Mouse (Mus musculus): ENCODE measurements around the gene Ildr2.
A peak's percentile ranks its signal among the peaks of the same experiment; 100 is the strongest.

Gene Ildr2

DNA sequence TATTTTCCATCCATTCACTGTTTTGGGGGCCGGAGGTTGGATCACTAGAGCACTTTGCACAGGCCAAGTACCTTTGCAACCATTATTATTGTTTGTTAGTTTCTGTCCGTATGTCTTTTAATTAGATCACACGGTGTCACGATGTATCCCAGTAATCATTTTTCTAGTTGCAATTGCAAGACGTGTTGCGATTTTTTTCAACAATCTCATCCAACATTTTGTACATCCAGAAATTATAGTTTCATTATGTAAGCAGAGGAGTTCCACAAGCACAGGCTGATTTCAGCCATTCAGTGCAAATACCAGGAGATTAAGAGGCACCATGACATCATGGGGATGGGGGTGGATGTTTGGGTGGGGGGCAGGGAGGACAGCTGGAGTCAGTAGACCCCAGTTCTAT, 29.5 kb downstream of the Ildr2 start:
- DNase-seq (ENCODE audit: low read depth, low spot score) = no peak

DNA sequence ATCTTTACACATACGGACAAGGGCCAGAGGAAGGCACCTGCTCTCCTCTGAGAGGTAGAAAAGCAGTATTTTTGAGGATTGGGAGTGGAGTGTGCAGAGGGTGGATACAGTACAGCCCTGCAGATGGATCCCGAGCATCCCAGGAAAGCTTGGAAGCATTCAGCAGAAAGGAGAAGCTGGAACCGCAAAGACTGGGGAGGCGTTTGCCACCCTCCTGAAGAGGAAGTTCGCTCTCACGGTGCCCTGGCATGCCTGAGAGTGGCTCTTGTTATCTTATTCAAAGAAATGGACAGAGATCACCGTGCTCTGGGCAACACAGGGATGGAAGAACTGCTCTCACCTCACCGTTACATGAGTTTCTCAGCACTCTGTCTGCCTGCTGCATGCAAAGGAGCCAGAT, 30.5 kb downstream of the Ildr2 start:
- DNase-seq (ENCODE audit: low read depth, low spot score) = no peak

DNA sequence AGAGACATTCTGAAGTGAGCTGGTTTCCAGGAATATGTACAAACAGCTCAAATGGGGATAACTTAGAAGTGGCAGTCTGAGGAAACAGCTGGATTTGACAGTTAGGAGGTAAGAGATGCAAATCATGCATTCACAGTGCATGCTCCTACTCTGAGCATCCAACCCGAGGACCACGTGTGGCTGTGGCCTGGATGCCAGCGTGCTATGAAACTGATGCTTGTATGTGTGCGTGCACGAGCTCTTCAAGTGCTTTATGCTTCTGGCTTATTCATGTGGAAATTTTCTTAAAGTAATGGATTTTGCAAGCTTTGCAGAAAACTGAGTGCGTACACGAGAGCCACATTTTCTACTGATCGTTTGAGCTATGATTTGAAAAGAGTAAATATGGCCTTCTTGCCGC, 32.3 kb downstream of the Ildr2 start:
- no peak for DNase-seq (ENCODE audit: low read depth, low spot score)

DNA sequence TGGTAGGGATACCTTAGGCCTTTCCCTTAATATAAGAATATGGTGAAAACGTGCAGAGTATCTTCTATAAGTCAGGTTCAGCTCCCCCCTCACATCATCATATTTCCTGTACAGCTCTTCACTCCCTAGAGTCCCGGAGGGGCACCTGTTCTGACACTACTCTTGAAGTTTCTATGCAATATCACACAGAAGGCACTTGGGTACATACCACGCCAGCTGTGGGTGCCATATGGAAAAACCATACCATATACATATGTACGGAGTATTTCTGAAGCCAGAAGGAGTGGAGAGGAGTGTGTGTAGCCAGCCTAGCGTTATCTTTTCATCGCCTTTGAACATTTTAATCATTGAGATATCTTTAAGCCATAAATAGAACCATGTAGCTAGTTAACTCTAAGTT, 36.6 kb downstream of the Ildr2 start:
- DNase-seq (ENCODE audit: low read depth, low spot score) = no peak

DNA sequence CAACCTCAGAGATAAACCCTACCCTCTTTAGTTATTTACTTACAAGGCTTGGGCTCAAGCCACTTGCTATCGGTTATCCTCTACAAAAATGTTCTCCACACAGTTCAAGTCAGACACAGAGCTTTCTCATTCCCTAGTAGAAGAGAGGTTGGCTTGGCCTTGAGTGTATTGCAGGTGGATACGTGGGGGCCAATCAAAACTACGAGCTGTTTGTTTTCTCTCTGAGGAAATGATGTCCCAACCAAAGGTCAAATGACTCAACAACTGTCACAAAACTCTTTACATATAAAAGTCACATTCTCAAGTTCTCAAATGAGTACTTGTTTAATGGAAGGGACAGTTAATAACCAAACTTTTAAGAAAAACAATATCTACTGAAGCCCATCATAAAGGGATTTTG, 39.1 kb downstream of the Ildr2 start:
- DNase-seq (ENCODE audit: low read depth, low spot score) = no peak

DNA sequence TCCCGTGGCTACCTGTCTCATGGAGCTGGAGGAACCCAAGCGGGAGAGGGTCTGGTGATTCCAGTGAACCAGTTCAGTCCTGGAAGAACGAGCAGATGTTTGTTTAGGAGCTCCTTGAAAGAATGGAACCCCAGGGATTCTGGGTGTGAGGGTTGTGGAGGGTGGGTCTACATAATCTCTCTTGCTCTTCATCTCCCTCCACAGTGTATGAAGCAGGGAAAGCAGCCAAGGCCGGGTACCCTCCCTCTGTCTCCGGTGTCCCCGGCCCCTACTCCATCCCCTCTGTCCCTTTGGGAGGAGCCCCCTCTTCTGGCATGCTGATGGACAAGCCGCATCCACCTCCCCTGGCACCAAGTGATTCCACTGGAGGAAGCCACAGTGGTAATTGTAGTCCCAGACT, 41.6 kb downstream of the Ildr2 start:
- DNase-seq (ENCODE audit: low read depth, low spot score) = no peak

DNA sequence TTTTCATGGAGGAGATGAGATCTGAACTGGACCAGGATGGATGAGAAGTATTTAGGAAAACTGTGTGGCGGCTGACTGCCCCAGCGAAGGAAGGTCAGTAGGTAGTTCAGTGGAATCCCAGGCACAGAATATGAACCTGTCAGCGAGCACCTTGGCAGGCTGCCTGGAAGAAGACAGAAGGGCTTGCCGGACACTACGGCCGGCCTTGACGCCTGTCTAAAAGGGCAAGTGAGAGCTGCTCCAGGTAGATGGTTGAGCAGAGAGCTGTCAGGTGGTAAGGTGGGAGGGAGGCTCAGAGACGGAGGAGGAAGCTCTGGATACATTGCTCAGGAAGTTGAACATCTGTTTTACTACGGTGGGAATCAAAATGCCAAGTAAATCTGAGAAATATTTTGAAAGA, 42.4 kb downstream of the Ildr2 start:
- no peak for DNase-seq (ENCODE audit: low read depth, low spot score)

DNA sequence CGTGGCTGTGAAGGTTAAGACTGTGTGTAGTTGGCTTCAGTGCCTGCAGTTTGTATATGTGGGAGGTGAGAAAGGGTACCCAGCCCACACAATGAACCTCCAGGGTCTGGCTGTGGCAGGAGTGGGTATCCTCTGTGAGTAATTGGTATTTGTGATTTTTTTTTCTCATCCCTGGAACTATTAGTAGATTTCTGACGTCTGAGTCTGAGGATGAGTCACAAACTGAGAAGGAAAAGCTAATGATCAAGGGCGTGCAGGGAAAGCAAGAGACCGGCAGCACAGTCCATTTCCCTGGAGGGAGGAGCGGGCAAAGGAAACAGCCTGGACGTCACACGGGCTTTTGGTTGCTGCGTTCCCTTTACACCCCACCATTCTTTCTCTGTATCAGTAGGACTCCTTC, 43.0 kb downstream of the Ildr2 start:
- DNase-seq (ENCODE audit: low read depth, low spot score) = no peak

DNA sequence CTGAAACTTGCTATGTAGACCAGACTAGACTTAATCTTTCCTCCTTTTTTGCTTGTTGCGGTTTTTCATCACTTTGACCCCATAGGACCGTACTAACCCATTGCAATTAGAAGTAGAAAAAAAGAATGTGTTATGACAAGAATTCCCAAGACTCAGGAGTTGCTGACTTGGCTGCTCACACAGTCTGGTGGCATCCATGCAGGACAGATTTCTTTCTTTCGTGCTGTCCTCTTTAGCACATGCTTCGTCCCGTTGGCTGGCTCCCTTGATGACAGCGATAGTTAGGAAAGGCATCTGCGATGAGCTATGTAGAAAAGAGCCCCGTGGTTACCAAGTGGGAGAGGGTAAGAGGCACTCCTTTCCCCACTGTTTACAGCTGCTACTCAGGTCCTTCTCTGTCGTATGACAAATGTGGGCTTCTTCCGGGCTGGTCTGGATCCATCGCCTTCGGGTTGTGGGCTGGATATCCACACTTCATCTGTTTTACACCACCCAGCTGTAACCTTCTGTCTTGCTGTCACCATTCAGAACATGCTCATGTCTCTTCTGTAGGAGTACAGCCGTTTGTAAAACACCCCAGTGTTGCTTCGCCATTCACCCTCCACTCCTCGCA, 43.7 kb downstream of the Ildr2 start:
- no peak for DNase-seq (ENCODE audit: low read depth, low spot score)

DNA sequence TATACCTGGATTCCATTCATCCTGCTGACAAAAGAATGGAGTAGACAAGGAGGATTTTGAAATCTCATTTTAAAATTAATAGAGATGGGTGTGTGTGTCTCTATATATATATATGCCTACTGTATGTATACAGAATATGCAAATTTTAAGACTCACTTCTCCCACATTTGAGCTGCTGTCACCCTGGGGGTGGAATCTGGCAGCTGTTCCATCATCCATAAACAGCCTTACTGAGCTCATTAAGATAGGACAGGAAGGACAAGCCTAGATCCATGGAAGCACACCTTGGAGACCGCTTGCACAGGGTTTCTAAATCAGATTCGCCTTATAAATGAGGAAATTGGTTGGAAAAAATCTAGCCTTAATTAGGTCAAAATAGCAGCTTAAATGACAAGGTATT, 44.9 kb downstream of the Ildr2 start:
- no peak for DNase-seq (ENCODE audit: low read depth, low spot score)

DNA sequence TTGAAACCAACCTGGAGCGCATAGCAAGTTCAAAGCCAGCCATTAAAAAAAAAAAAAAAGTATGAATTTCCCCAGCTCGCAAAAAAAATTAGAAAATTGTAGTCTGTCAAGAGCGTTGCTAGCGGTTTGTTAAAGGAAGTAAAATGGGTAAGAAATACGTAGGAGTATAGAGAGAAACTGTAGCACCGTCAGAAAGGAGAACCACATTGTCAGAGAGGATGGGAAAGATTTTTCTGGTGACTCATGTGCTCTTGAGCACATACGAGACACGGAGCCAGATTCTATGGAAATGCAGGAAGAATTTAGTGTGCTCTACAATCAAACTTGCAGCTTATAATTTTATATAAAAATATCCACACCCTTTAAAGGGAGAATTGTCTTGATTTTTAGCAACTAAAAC, 45.9 kb downstream of the Ildr2 start:
- no peak for DNase-seq (ENCODE audit: low read depth, low spot score)

DNA sequence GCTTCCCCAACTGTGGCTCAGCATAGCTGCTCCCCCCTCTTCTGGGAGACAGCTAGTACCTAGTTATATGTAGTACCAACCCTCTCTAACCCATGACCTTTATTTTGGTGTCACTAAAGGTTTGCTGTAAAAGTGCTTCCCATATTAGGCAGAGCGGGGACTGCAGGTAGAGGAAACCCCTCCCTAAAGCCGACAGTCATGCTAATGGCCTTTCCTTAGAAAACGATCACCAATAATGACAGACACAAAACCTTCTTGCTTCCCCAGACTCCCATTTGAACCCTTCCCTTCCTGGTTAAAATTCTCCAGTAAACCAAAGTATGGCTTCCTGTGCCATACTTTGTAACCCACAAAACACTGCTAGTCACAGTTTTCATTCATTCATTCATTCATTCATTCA, 46.6 kb downstream of the Ildr2 start:
- DNase-seq (ENCODE audit: low read depth, low spot score) = no peak

DNA sequence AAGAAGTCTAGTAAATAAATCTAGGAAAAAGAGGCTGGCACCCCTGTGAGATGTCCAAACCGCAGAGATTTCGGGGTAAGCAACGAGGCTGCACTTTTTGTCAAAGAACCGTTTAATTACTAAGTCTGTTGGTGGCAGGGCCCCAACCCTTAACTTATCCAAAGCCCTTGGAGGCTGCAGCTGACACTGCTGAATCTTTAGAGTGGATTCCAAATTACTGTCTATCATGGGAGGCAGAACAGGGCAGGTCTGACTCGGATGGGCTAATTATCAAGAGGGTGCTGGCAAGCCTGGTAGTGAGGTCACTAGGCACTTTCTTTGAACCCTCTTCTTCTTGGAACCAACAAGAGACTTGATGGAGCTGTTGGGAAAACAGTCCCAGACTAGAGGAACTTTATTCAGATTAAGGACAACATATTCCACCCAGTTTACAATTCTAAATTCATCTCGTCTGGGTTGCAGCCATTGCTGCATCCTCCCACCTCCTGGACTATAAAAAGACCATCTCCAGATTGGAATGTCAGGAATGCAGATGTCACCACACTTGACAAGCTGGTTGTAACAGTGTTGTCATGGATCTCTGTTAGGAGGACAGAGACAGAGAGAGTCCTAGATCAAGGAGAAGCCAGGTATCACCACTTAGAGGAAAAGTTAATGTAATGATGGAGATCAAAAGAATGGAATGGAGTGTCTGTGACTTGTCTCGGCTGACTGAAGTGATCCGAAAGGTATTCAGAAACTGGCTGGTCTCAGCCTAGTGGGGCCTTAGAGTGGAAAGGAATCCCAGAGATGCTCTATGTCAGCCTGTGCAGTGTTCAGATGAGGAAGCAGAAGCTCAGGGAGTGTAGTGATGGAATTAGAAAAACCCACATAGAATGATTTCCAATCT, 50.7 kb downstream of the Ildr2 start:
- DNase-seq (ENCODE audit: low read depth, low spot score) = no peak

DNA sequence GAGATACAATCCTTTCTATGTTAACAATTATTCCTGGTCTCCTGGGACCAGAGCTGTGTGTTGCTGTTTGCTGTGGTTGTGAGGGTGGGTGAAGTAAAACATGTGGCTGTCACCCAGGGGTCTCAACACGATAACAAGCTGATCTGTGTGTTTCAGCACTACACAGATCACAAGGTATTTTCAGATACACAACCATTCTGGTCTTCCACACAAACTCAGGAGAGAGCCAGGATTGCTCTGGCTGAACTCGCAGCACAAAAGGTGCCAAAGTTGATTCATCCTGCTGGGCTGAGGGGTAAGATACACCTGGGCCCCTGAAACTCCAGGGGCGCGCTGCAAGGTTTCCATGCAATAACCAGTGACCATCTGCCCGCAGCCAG, 54.5 kb downstream of the Ildr2 start:
- no peak for DNase-seq (ENCODE audit: low read depth, low spot score)

DNA sequence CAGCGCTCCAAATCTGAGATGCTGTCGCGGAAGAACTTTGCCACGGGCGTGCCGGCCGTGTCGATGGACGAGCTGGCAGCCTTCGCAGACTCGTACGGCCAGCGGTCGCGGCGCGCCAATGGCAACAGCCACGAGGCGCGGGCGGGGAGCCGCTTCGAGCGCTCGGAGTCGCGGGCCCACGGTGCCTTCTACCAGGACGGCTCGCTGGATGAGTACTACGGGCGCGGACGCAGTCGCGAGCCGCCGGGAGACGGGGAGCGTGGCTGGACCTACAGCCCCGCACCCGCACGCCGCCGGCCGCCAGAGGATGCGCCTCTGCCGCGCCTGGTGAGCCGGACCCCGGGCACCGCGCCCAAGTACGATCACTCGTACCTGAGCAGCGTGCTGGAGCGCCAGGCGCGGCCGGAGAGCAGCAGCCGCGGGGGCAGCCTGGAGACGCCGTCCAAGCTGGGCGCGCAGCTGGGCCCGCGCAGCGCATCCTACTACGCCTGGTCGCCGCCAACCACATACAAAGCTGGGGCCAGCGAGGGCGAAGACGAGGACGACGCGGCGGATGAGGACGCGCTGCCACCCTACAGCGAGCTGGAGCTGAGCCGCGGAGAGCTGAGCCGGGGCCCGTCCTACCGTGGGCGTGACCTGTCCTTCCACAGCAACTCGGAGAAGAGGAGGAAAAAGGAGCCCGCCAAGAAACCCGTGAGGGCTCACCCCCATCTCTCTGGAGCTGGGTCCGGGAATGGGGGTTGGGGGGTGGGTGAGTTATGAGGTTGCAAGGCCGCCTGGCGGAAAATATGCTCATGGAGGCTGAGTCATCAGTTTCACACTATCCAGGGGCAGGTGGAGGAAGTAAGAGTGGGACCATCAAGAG, 55.1 kb downstream of the Ildr2 start:
- DNase-seq (ENCODE audit: low read depth, low spot score) = peak; percentile 24

DNA sequence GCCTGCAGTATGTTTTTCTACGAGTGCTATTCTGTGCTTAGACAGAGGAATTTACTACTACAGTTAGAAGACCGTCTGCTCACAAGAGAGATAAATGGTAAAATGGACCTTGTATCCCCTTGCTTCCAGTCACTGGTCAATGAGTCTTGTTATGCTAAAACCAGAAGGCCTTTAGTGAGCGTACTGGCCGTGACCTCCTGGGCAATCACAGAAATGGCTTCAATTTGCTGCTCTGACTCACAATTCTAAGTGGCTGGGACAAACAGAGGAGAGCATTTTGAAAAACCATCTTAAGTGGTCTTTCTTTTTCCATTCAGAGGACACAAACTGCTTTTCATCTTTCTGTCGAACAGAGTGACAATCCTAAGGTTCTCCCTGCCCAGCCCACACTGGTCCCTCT, 57.2 kb downstream of the Ildr2 start:
- DNase-seq (ENCODE audit: low read depth, low spot score) = no peak

DNA sequence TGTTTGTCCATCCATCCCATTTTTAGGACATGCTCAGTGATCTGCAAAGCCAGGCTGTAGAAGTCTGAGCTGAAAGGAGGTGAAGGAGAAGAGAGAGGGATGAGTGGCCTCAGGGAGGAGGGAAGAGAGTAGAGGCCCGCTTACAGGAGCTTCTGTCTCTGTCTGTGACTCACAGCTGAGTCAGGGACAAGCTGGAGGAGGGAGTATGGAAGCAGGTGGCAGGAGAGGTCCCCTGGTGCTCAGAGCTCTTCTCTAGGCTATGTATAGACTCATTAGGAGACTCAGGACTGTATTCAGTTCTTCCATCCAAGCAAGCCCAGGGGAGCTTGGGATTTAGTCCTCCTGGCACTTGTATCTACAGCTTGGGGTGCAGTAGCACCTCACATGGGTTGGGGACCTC, 59.7 kb downstream of the Ildr2 start:
- DNase-seq (ENCODE audit: low read depth, low spot score) = no peak

DNA sequence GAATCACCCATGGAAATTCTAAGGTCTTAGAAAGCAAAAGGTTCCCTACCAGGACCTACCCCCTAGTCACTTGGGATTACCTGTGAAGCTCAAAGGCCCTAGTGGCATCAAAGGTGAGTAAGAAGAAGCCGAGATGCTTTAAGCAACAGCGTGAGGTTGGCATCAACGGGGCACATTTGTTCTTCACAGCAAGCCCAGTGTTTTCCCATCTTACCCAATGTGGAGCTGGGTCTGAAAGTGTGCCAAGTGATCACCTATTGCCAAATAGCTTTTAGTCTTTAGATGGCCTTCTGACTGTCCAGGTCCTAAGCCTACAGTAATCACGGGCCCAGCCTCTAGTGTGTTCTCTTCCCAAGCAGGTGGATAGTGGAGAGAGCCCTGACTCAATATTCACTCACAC, 61.8 kb downstream of the Ildr2 start:
- DNase-seq (ENCODE audit: low read depth, low spot score) = no peak

DNA sequence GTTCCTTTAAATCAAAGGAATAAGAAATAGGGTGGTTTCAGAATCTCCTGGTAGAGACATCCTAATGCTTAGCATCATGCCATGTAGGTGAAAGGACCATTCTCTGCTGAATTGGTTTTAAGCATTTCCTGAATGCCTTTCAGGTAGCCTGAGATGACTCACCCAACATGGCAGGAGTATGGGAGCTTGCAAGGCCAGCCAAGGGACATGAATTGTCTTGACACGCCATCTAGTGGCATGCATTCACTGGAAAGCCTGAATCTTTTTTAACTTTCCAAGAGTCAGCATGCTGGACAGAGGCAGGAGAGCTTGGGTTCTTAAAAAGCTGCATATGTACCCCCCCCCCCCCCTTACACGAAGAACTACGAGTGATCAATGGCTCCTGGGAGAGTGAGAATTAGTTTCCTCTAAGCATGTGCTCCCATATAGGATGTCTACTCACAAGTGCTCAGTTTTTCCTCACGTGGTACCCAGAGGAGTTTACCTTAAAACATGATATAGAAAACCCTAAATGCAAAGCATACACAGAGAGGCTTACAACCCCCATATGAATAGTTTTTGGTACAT, 65.3 kb downstream of the Ildr2 start:
- peak; percentile 57 for DNase-seq (ENCODE audit: low read depth, low spot score)

DNA sequence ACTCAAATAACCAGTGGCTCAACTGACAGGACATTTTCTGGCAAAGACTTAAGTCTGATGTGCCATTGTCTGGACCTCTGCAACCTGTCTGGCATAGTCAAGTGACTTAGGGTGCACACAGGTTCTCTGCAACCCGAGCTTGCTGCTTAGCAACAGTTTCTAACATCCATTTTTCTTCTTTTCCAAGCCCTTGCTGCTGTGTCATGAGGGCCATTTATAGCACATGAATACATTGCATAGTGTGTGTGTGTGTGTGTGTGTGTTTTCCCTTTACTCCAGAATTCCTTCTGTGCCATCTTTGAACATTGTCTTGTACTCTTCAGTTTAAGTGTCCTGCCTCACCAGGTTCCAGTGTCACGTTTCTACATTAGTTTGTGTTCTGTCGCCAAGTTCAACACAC, 72.5 kb downstream of the Ildr2 start:
- DNase-seq (ENCODE audit: low read depth, low spot score) = no peak

DNA sequence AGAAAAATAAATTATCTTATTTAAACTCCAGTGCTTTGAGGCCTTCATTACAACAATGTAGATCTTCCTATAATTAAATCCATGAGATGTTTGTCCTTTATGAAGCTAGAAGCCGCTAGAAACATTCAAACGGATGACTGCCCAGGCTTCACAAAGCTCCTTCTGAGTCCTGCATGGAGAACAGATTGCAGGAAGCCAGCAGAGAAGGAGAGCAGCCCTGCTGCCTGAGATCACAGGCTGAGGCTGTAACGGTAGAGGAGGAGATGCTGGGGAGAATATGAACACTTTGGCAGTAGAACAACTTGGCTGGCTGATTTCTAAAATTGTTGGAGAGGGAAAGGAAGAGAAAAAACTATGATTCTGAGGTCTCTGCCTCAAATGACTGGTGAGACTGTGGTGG, 76.8 kb downstream of the Ildr2 start:
- no peak for DNase-seq (ENCODE audit: low read depth, low spot score)

DNA sequence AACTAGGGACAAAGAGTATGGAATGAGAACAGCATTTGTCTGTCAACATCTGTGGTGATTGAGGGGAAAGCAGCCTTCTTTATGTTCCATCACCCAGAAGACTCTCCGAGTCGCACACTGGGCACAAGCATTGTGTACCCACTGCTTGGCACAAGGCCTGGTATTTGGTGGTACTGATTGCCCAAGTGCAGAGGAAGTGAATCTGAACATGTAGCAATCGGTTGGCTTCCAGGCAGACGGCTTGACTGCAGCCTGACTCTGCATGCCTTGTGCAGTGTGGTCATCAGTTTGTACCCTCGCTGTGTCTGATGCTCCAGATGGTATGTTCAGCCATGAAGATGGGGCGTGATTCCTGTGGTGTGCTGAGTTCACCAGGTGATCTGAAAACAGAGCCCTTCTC, 85.2 kb downstream of the Ildr2 start:
- no peak for DNase-seq (ENCODE audit: low read depth, low spot score)
